Mouse (Mus musculus): Measurements from ENCODE around the gene 1700020D05Rik. TPM values are rescaled to one million over a fixed set of nuclear protein-coding genes. Genes with fewer than 3 reads are reported as not detected.

The 1700020D05Rik gene
- polyA plus RNA-seq, 1 experiment from 2014 or later, result not detected

DNA sequence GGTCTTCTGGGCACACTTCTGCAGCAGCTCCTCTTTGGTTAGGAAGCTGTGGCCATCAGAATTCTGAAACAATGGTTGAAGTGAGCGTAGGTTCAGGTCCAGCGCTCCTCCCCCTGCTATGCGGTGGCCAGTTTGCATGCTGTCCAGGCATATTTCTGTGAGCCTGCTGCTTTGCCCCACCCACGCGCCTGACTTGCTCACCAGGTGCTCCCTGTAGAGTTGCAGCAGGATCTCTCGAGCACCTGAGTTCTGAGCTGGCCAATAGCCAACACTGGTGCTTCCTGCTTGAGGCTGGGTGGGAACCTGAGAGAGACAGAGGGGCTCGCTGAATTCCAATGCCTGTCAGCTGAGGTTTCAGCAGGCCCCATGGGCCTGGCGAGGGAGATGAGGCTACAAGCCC is 17.3 kb downstream of the 1700020D05Rik start:
- Histone ChIP-seq H3K4me2 (replicated peaks; ENCODE audit: low read depth, low read length) (no peak overlapping the region), H3K4me1 (ENCODE audit: insufficient read depth, low read depth, low read length) (peaks cover 19% of the 10 kb centered on the region; the same call in 1 of the 2 replicates), H3K27me3 (replicated peaks; ENCODE audit: insufficient read depth, low read length) (no peaks in the 10 kb centered on the region), H3K36me3 (ENCODE audit: insufficient read depth, low read length) (peaks cover 15% of the 10 kb centered on the region), H3K9me3 (ENCODE audit: low read length) (no peaks in the 10 kb centered on the region), H3K4me3 (ENCODE audit: low read depth, low read length) (no peak overlapping the region), H3K27ac (ENCODE audit: low read length) (peak overlapping the region; percentile 98), H3K9ac (replicated peaks; ENCODE audit: low read depth) (no peak overlapping the region)
- peak; percentile 69 for DNase-seq (ENCODE audit: low spot score)
- no peak for TF ChIP-seq CTCF (IDR thresholded peaks at IDR 0.05)
- TF ChIP-seq EP300 (IDR thresholded peaks at IDR 0.05), result no peak
- ATAC-seq, result no peak
- WGBS, result 50% methylated on average over 8 of the region's 8 CpGs

DNA sequence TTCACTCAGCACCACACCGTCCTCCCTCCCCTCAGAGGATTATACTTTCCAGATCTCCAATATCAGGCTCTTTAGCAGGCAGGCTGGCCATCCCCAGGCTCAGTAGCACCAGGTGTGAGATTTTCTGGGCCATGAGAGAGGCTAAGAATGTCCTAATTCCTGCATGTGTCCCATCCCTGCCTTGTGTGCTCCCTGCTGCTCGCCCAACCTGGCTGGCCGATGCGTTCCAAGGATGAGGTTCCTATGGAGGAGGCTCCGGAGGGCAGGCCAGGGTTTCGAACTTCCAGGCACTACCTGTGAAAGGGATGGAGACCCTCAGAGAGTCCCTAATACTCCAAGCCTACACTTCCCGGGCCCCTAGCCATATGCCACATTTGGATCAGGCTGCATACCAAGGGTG is 17.8 kb downstream of the 1700020D05Rik start:
- no peaks in the 10 kb centered on the region for H3K9me3 ChIP-seq (ENCODE audit: low read length)
- no peaks in the 10 kb centered on the region for H3K27me3 ChIP-seq (replicated peaks; ENCODE audit: insufficient read depth, low read length)
- WGBS, result 94% methylated on average over 7 of the region's 7 CpGs
- no peak overlapping the region for H3K9ac ChIP-seq (replicated peaks; ENCODE audit: low read depth)
- peaks cover 19% of the 10 kb centered on the region; the same call in 1 of the 2 replicates for H3K4me1 ChIP-seq (ENCODE audit: insufficient read depth, low read depth, low read length)
- no peak overlapping the region for H3K4me3 ChIP-seq (ENCODE audit: low read depth, low read length)
- DNase-seq (ENCODE audit: low spot score), result no peak
- H3K27ac ChIP-seq (ENCODE audit: low read length), result peak overlapping the region; percentile 98
- peaks cover 15% of the 10 kb centered on the region for H3K36me3 ChIP-seq (ENCODE audit: insufficient read depth, low read length)
- ATAC-seq, result no peak
- TF ChIP-seq CTCF (IDR thresholded peaks at IDR 0.05) (no peak), EP300 (IDR thresholded peaks at IDR 0.05) (no peak)
- H3K4me2 ChIP-seq (replicated peaks; ENCODE audit: low read depth, low read length), result no peak overlapping the region

DNA sequence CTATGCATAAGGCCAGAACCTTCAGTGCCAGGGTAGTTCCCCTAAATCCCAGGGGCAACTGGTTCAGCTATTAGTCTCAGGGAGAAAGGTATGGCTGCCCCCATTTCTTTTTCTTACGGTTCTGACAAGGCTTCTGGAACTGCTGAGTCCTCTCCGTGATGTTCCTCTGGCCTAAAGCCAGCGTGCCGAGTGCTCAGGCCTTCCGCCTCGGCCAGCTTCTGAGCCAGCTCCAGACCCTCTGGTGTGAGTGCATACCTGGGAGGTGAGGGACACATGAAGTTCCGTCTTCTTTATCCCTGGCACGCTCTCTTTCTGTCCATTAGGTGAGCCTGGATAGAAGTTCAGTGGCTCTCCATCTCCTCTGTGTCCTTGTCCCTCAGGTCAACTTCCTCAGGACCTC is 18.2 kb downstream of the 1700020D05Rik start:
- peaks cover 15% of the 10 kb centered on the region for H3K36me3 ChIP-seq (ENCODE audit: insufficient read depth, low read length)
- H3K27ac ChIP-seq (ENCODE audit: low read length), result peak overlapping the region; percentile 98
- H3K9ac ChIP-seq (replicated peaks; ENCODE audit: low read depth), result no peak overlapping the region
- no peak for DNase-seq (ENCODE audit: low spot score)
- no peaks in the 10 kb centered on the region for H3K27me3 ChIP-seq (replicated peaks; ENCODE audit: insufficient read depth, low read length)
- TF ChIP-seq EP300 (IDR thresholded peaks at IDR 0.05) (no peak), CTCF (IDR thresholded peaks at IDR 0.05) (no peak)
- H3K4me2 ChIP-seq (replicated peaks; ENCODE audit: low read depth, low read length), result no peak overlapping the region
- WGBS, result 51% methylated on average over 8 of the region's 8 CpGs
- ATAC-seq, result no peak
- H3K4me1 ChIP-seq (ENCODE audit: insufficient read depth, low read depth, low read length), result peaks cover 19% of the 10 kb centered on the region; the same call in 1 of the 2 replicates
- H3K4me3 ChIP-seq (ENCODE audit: low read depth, low read length), result no peak overlapping the region
- no peaks in the 10 kb centered on the region for H3K9me3 ChIP-seq (ENCODE audit: low read length)

DNA sequence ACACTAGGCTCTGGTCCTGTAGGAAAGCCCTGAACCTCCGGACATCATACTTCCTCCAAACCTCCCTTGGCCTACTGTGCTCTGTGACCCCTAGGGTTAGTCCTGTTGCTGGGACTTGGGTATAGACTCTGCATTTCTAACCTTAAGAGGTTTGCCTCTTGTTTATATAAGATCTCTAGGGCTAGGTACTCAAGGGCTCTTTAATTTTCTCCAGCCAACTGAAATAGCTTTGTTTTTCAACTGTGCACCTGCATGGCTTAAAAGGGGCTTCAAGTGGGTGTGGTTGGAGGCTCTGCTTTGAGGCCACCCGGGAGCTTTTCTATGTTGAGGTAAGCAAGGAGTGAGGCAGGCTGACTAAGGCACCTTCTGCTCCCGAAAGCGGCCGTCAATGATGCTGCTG is 19.1 kb downstream of the 1700020D05Rik start:
- no peak for ATAC-seq
- Histone ChIP-seq H3K4me3 (ENCODE audit: low read depth, low read length) (no peak overlapping the region), H3K36me3 (ENCODE audit: insufficient read depth, low read length) (peaks cover 18% of the 10 kb centered on the region), H3K27me3 (replicated peaks; ENCODE audit: insufficient read depth, low read length) (no peaks in the 10 kb centered on the region), H3K9me3 (ENCODE audit: low read length) (no peaks in the 10 kb centered on the region), H3K9ac (replicated peaks; ENCODE audit: low read depth) (no peak overlapping the region), H3K4me1 (ENCODE audit: insufficient read depth, low read depth, low read length) (peaks cover 19% of the 10 kb centered on the region; the same call in 1 of the 2 replicates), H3K4me2 (replicated peaks; ENCODE audit: low read depth, low read length) (no peak overlapping the region), H3K27ac (ENCODE audit: low read length) (peak overlapping the region; percentile 98)
- DNase-seq (ENCODE audit: low spot score), result peak; percentile 78
- WGBS, result 58% methylated on average over 5 of the region's 5 CpGs
- TF ChIP-seq EP300 (IDR thresholded peaks at IDR 0.05) (peak; percentile 33; the same call in 1 of the 2 replicates), CTCF (IDR thresholded peaks at IDR 0.05) (no peak)

DNA sequence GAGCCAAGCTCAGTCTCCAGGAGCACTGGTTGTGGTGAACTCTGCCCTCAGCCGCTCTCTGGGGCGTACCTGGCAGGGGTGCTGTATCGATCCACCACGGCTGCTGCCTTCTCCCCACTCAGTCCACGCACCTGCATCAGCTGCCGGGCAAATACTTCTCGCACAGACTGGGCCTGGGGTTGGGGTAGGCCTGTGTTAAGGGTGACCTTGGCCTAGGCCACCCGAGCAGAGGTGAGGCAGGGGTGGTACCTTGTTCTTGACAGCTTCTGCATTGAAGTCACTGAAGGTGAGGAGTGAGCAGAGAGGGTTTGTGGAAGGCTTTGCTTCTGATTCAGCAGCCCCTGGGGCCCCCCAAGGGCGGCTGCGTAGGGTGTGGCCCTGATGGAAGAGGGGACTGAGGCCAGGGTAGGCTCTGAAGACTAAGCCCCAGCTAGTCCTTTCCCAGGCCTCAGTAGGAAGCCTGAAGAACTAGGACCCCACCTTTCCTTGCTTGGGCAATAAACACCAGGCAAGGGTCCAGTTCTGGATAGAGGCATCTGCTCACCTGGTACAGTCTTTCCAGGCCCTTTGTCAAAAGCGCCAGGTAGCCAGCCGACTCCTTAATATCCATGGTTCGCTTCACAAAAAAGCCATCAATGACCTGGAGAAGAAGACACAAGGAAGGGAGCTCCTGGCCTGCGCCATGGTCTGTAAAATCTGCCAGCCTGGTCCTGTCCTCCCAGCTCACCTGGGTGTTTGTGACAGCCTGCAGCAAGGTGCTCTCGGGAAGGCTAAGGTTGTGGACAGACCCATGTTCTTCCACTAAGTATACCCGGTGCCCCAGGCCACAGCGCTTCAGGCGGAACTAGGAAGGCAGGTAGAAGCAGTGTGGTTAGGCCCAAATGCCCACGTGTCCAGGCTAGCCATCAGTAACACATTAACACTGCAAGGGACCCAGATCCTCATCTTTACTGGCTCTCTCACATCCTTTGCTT is 19.9 kb downstream of the 1700020D05Rik start:
- Histone ChIP-seq H3K36me3 (ENCODE audit: insufficient read depth, low read length) (peaks cover 18% of the 10 kb centered on the region), H3K9me3 (ENCODE audit: low read length) (no peaks in the 10 kb centered on the region), H3K9ac (replicated peaks; ENCODE audit: low read depth) (no peak overlapping the region), H3K27ac (ENCODE audit: low read length) (peak overlapping the region; percentile 38), H3K27me3 (replicated peaks; ENCODE audit: insufficient read depth, low read length) (no peaks in the 10 kb centered on the region), H3K4me2 (replicated peaks; ENCODE audit: low read depth, low read length) (no peak overlapping the region), H3K4me1 (ENCODE audit: insufficient read depth, low read depth, low read length) (peaks cover 19% of the 10 kb centered on the region; the same call in 1 of the 2 replicates), H3K4me3 (ENCODE audit: low read depth, low read length) (no peak overlapping the region)
- TF ChIP-seq CTCF (IDR thresholded peaks at IDR 0.05), result no peak
- TF ChIP-seq EP300 (IDR thresholded peaks at IDR 0.05), result no peak
- ATAC-seq, result no peak
- WGBS, result 83% methylated on average over 19 of the region's 19 CpGs
- no peak for DNase-seq (ENCODE audit: low spot score)

DNA sequence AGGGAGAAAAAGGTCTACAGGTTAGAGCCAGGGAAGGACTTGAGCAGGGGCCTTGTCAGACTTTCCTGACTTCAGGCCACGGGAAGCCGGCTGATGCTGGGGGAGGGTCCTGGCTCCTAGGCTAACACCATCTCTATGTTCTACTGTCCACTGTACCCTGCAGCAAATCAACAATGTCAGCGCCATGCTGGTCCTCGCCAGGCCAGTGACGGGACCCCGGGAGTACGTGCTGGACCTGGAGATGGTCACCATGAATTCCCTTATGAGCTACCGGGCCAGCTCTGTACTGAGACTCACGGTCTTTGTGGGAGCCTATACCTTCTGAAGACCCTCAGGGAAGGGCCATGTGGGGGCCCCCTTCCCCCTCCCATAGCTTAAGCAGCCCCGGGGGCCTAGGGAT is 22.2 kb downstream of the 1700020D05Rik start:
- no peaks in the 10 kb centered on the region for H3K27me3 ChIP-seq (replicated peaks; ENCODE audit: insufficient read depth, low read length)
- no peaks in the 10 kb centered on the region for H3K9me3 ChIP-seq (ENCODE audit: low read length)
- H3K27ac ChIP-seq (ENCODE audit: low read length), result no peak overlapping the region
- H3K4me2 ChIP-seq (replicated peaks; ENCODE audit: low read depth, low read length), result no peak overlapping the region
- no peak overlapping the region for H3K4me3 ChIP-seq (ENCODE audit: low read depth, low read length)
- peaks cover 18% of the 10 kb centered on the region for H3K36me3 ChIP-seq (ENCODE audit: insufficient read depth, low read length)
- ATAC-seq (no peak), DNase-seq (ENCODE audit: low spot score) (no peak)
- peaks cover 6% of the 10 kb centered on the region; the same call in 1 of the 2 replicates for H3K4me1 ChIP-seq (ENCODE audit: insufficient read depth, low read depth, low read length)
- WGBS, result 89% methylated on average over 10 of the region's 10 CpGs
- no peak for TF ChIP-seq EP300 (IDR thresholded peaks at IDR 0.05)
- TF ChIP-seq CTCF (IDR thresholded peaks at IDR 0.05), result no peak
- no peak overlapping the region for H3K9ac ChIP-seq (replicated peaks; ENCODE audit: low read depth)

Measured in lung, postnatal 0 days (tissue).